Mouse (Mus musculus): ENCODE data around the gene Ccdc63. TPM values are rescaled to one million over a fixed set of nuclear protein-coding genes. Genes with fewer than 3 reads are reported as not detected.

The Ccdc63 gene
- polyA plus RNA-seq, 1 experiment: 8.2 TPM

DNA sequence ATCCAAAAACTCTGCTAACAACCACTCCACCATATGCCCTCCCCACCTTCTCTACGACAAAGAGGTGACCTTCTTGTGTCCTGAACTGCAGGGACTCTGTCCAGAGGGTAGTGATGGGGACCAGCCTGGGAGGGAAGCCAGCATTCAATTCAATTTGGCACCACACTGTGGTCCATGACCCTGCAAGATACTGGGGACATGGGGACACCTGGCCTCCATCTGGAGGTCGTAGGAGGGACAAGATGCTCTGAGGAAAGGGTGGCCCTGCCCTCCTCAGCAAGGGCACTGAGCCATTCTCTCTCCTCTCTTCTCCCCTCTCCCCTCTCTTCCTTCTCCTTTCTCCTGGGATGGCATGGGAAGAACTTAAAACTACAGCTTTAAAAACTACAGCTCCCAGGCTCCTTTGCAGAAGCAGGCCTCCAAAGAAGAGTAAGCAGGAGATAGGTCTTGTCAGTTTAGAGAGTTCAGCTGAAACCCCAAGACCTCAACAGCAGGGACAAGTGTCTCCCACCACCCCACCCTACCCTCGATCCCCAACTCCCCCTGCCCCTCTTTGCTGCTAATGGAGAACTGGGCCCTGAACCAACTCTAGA, 5.2 kb downstream of the Ccdc63 start:
- no peak overlapping the region for H3K4me3 ChIP-seq (replicated peaks; ENCODE audit: control insufficient read depth, low read depth, low read length)
- WGBS: 78% methylated on average over 3 of the region's 3 CpGs
- peaks cover 6% of the 10 kb centered on the region for H3K4me1 ChIP-seq (ENCODE audit: control insufficient read depth, insufficient read depth, low read length)
- TF ChIP-seq CTCF (IDR thresholded peaks at IDR 0.05; ENCODE audit: control insufficient read depth, insufficient read depth, low read length) (no peak), POLR2A (IDR thresholded peaks at IDR 0.05; ENCODE audit: borderline replicate concordance, control insufficient read depth, low read depth, low read length) (no peak)
- no peak overlapping the region for H3K27ac ChIP-seq (ENCODE audit: control insufficient read depth, insufficient read depth, low read depth, low read length, poor library complexity)

GRCm38 (mm10) chr5:122134395-122135289, 6.0 kb downstream of the Ccdc63 start:
- Histone ChIP-seq H3K27ac (ENCODE audit: control insufficient read depth, insufficient read depth, low read depth, low read length, poor library complexity) (no peak overlapping the region), H3K4me3 (replicated peaks; ENCODE audit: control insufficient read depth, low read depth, low read length) (no peak overlapping the region), H3K4me1 (ENCODE audit: control insufficient read depth, insufficient read depth, low read length) (peaks cover 6% of the 10 kb centered on the region)
- TF ChIP-seq POLR2A (IDR thresholded peaks at IDR 0.05; ENCODE audit: borderline replicate concordance, control insufficient read depth, low read depth, low read length): no peak
- no peak for TF ChIP-seq CTCF (IDR thresholded peaks at IDR 0.05; ENCODE audit: control insufficient read depth, insufficient read depth, low read length)
- 80% methylated on average over 14 of the region's 14 CpGs for WGBS

DNA sequence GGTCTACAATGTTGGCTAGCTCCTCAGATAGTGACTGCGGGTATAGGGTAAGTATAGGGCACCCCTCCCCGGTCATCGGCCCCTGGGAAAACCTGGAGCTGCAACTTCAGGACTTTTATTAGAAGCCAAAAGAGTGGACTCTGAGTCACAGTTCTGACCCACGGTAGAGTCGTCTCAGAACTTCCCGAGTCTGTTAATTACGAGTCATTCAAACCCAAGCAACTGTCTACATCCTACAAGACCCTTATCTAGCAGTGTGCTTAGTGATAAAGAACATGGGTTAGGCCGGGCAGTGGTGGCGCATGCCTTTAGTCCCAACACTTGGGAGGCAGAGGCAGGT, 7.6 kb downstream of the Ccdc63 start:
- no peak for TF ChIP-seq POLR2A (IDR thresholded peaks at IDR 0.05; ENCODE audit: borderline replicate concordance, control insufficient read depth, low read depth, low read length)
- no peak for TF ChIP-seq CTCF (IDR thresholded peaks at IDR 0.05; ENCODE audit: control insufficient read depth, insufficient read depth, low read length)
- 56% methylated on average over 9 of the region's 9 CpGs for WGBS
- no peak overlapping the region for H3K4me3 ChIP-seq (replicated peaks; ENCODE audit: control insufficient read depth, low read depth, low read length)
- no peak overlapping the region for H3K27ac ChIP-seq (ENCODE audit: control insufficient read depth, insufficient read depth, low read depth, low read length, poor library complexity)
- peaks cover 6% of the 10 kb centered on the region for H3K4me1 ChIP-seq (ENCODE audit: control insufficient read depth, insufficient read depth, low read length)

- H3K4me1 ChIP-seq (ENCODE audit: control insufficient read depth, insufficient read depth, low read length): peaks cover 6% of the 10 kb centered on the region
- peak overlapping the region; percentile 45 for H3K4me3 ChIP-seq (replicated peaks; ENCODE audit: control insufficient read depth, low read depth, low read length)
- H3K27ac ChIP-seq (ENCODE audit: control insufficient read depth, insufficient read depth, low read depth, low read length, poor library complexity): no peak overlapping the region
- WGBS: 15% methylated on average over 26 of the region's 26 CpGs
- TF ChIP-seq CTCF (IDR thresholded peaks at IDR 0.05; ENCODE audit: control insufficient read depth, insufficient read depth, low read length) (no peak), POLR2A (IDR thresholded peaks at IDR 0.05; ENCODE audit: borderline replicate concordance, control insufficient read depth, low read depth, low read length) (no peak)
Measured at GRCm38 (mm10) chr5:122132167-122133049, 8.2 kb downstream of the Ccdc63 start.

- Histone ChIP-seq H3K4me1 (ENCODE audit: control insufficient read depth, insufficient read depth, low read length) (peaks cover 6% of the 10 kb centered on the region), H3K27ac (ENCODE audit: control insufficient read depth, insufficient read depth, low read depth, low read length, poor library complexity) (peak overlapping the region; percentile 48), H3K4me3 (replicated peaks; ENCODE audit: control insufficient read depth, low read depth, low read length) (peak overlapping the region; percentile 45)
- WGBS: under 1% methylated on average over 34 of the region's 34 CpGs
- TF ChIP-seq POLR2A (IDR thresholded peaks at IDR 0.05; ENCODE audit: borderline replicate concordance, control insufficient read depth, low read depth, low read length) (peak; percentile 55), CTCF (IDR thresholded peaks at IDR 0.05; ENCODE audit: control insufficient read depth, insufficient read depth, low read length) (peak; percentile 88)
Measured at GRCm38 (mm10) chr5:122131076-122132051, 9.3 kb downstream of the Ccdc63 start.

DNA sequence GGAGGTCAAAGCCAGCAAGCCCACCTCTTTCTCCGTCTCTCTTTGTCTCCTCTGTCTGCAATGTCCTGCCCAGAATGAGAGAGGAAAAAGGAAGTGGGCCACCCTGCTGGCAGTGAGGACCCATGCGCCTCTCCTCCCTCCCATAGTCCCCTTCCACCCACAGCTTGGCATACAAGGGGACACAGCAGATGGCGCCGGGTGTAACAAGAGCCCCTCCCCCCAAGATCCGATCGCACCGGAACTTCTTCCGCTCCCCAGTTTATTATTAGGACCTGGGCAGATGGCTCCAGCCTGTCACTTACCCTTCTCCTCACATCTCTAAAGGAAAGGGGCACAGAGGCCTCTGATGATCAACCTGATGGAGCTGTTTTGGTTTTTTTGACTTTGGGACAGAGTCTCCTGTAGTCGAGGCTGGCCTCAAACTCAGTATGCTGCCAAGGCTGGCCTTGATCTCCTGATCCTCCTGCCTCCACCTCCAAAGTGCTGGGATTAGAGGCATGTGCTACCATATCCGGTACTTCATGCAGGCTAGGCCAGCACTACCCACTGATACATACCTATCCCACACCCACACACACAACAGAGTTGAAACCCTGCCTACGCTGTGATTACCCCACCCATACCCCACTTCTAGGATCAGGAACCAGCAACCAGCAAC, 10.2 kb downstream of the Ccdc63 start:
- Histone ChIP-seq H3K4me3 (replicated peaks; ENCODE audit: control insufficient read depth, low read depth, low read length) (no peak overlapping the region), H3K27ac (ENCODE audit: control insufficient read depth, insufficient read depth, low read depth, low read length, poor library complexity) (peak overlapping the region; percentile 32; the same call in 1 of the 2 replicates), H3K4me1 (ENCODE audit: control insufficient read depth, insufficient read depth, low read length) (peaks cover 6% of the 10 kb centered on the region)
- WGBS: 42% methylated on average over 11 of the region's 11 CpGs
- TF ChIP-seq CTCF (IDR thresholded peaks at IDR 0.05; ENCODE audit: control insufficient read depth, insufficient read depth, low read length): no peak
- no peak for TF ChIP-seq POLR2A (IDR thresholded peaks at IDR 0.05; ENCODE audit: borderline replicate concordance, control insufficient read depth, low read depth, low read length)
